Mouse (Mus musculus): ENCODE data around the gene Ccnjl.

The Ccnjl gene

DNA sequence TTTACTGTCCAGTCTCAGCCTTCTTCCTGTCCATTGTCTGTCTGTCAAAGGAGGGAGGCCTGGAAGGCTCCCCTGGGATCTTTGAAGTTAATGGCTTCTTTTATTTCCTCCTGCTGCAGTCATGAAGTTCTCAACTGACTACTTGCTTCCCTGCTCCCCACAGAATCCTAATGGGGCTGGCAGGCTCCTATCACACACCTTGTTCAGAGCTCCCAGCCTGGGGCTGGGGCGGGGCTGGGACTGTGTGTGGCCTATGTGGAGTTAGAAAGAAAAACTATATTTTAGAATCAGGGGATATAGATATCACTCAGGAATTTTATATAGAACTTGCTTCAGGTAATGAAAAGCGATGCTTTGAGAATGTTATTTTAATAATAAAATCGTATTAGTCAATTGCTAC, 8.1 kb upstream of the Ccnjl start:
- no peak for DNase-seq (ENCODE audit: low spot score)

DNA sequence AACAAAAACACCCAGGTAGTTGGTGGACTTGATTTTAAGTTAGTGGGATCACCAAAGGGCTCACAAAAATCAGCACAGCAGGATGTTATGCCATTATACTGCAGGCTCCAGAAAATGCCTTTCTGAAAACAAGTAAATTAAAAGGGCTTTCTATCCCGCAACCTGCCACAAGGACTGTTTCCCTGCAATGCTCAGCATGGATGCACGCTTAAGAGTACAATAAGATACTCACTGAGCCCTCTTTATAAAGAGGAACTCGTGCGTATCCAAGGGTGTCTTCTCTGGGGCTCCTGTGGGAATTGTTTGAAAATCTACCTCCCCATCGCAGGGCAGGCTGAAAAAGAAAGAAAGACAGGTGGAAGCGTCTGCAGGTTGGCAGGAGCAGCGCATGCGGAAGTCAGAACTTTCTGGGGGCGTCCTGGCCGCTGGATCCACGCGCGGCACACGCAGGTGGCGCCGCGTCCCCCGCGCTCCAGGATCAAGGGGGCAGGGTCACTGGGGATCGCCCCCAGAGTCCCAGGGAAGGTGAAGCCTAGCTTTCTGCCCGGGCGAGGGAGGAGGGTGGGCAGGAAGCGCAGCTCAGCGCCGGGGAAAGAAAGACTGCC, 404 bp upstream of the Ccnjl start:
- no peak for DNase-seq (ENCODE audit: low spot score)

DNA sequence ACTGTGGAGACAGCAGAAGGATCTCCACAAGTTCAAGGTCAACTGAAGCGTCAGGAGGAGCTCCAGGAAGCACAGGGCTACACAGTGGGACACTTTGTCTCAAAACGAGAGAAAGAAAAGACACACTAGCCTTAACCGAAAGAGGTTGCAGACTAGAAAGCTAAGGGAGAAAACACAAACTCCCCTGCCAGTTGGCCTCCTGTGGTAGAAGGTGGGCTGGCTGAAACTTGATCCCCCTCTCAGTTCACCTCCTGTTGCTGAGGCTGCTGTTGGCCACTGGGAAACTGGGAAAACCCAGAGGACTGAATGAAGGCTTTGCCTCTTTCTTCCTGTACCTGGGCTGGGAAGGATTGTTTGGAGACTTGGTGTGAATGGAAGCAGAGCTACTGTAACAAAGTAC, 1.5 kb downstream of the Ccnjl start:
- no peak for DNase-seq (ENCODE audit: low spot score)

DNA sequence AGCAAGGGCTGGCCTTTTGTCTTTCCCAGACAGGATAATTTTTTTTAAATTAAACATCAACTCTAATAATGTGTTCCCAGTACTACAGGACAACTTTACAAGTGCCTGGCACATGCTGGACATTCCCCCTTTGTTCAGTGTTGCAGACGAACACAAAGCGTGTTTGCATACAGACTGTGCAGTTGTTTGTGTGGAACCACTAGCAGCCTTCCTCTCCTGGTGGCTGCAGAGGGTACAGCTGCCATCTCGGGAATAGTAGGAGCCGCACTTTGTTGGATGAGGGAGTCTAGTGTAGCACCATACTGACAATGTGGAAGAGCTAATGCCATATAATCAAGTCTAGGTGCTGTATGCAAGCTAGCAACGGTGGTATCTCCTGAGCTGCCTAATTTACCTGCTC, 3.0 kb downstream of the Ccnjl start:
- no peak for DNase-seq (ENCODE audit: low spot score)

- DNase-seq (ENCODE audit: low spot score): no peak
Observed at GRCm38 (mm10) chr11:43537074-43537473, 8.5 kb downstream of the Ccnjl start.

DNA sequence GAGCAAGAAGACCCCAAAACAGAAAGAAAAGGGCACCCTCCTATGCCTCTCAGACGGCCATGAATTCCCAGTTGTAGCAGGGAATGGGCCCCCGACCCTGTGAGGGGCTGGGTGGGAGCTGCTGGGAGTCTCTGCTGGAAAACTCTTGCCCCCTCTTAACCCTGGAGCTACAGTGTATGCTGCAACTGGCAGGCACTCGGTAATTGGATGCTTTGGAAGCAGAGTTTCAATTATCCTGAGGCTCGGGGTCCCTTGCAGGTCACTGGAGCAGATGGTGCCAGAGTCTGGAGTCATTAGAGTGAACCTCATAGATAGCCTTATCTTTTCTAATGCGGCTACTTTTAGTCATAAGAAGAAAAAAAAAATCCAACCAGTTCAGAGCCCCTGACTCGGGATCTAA, 11.3 kb downstream of the Ccnjl start:
- no peak for DNase-seq (ENCODE audit: low spot score)

GRCm38 (mm10) chr11:43543711-43544466, 15.3 kb downstream of the Ccnjl start:
- peak; percentile 30 for DNase-seq (ENCODE audit: low spot score)

DNA sequence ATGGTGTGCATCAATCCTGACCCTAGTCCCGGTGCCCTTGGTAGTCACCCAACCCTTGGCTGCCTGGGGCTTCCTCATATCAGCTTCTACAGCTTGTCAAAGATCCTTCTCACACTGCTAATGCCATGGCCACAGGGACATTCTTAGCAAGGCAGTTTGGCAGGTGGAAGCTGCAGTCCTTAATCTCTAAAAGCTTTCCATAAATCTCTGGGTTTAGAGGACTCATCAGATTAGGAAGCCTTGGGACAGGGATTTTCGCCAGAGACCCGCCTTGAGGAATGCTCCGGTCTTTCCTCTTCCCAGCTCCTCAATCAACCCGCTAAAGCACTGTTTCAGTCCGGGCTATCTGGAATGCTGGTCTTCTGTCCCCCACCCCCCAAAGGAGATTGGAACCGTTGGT, 16.2 kb downstream of the Ccnjl start:
- no peak for DNase-seq (ENCODE audit: low spot score)

DNA sequence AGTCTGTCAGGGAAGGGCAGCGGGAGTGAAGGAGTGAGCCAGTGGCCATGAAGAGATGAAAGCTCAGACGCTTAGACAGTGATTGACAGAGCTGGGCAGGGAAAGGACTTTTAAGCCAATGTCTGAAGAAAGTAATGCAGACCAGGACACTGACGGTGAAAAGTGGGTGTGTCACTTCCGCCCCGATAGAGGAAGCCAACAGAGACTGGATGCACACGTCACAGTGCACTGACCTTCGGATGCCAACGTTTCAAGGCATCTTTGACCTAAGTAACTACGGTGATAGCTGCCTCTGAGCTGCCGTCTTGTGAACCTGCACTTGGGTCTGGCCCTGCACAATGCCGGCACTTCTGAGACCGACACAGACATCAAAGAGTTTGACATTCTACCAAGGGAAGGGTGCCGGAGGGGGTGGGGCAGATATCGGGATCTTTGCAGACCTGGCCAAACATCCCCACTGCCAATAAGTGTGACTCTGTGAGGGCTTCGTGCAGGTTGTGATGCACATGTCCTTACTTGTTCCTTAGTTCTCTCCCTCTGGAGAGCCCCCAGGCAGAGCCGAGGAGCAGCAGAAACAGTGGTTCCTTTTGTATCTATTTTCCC, 17.4 kb downstream of the Ccnjl start:
- DNase-seq (ENCODE audit: low spot score): no peak

GRCm38 (mm10) chr11:43546678-43547077, 18.1 kb downstream of the Ccnjl start:
- no peak for DNase-seq (ENCODE audit: low spot score)

DNA sequence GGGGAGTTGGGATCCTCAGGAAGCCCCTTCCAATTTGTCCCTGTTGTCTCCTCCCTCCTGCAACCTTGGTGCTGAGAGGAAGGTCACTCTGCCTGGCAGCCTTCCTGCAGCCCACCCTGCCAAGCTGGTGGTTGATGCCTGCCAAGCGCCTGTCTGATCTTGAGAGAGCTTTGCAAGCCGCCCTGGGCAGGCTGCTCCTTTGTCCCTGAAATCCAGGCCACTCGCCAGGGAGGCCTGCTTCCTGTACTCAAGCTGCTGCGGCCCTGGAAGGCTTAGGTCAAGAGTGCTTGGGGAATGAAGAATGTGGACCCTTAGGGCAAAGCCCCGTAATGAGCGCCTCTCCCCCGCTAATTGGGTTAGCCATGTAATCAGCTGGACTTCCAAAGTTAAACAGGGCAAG, 19.6 kb downstream of the Ccnjl start:
- DNase-seq (ENCODE audit: low spot score): peak; percentile 80

DNA sequence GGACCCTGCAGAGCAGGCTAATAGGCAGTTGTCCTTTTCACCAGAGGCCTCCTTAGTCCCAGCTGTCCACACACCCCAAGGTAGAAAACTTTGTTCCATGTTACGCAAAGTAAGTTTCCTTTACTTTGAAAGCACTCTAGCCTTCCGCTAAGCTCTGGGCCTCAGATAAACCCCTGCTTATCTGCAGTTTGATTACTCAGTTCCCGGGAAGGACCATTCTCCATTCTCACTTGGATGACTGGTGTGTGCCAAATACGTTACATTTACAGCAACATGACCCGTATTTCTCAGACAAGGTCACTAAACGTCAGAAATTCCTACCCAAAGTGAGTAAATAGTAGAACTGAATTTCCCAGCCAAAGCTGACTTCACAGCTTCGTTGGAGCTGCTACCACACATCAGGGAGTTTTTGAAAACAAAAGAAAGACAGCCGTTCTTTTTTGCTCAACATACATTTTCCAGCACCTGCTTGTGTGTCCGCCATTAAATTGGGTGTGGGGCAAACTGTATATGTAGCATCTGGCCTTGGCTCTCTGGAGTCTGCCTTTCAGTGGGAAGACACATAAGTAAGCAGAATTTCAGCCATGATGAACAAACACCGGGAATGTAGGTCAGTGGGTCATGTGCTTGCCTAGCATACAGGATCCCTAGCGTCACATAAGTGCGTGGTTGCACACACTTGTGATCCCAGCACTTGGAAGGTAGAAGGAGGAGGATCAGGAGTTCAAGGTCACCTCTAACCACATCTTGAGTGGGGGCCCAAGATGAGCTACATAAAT, 20.3 kb downstream of the Ccnjl start:
- no peak for DNase-seq (ENCODE audit: low spot score)

DNA sequence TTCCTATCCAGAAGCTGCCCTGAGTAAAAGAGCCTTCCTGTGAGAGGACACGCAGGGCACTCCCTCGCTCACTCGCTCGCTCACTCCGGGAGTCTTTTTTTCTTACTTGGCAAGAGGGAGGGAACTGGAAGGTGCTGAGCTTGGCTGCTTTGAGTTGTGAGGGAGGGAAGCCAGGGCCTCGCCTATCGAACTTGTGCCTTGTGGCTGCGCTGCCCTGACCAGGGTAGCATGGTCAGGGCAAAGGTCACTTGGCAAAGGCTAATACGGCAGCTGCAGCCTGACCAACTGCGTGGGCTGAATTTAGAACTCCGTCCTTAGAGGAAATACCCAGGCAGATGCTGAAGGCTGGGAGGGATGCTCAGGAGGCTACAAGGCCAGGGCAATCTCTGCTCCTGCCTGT, 21.1 kb downstream of the Ccnjl start:
- DNase-seq (ENCODE audit: low spot score): peak; percentile 72

DNA sequence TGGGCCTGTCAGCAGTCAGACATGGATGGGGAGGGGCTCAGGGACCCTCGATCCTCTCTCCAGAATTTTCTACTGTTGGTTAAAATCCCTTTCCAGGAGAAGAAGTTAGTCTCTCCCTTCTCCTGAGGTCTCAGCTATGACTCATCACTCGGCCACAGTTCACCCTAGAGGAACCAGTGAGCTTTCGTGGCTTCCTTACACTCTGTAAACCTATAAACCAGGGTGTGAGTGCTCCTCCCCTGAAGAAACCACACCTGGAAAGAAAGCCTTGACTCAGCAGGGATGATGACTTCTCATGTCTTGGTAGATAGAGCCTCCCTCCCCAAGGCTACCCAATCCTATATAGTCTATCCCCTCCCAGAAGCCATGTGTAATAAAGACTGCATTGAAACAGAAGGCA, 23.2 kb downstream of the Ccnjl start:
- no peak for DNase-seq (ENCODE audit: low spot score)

DNA sequence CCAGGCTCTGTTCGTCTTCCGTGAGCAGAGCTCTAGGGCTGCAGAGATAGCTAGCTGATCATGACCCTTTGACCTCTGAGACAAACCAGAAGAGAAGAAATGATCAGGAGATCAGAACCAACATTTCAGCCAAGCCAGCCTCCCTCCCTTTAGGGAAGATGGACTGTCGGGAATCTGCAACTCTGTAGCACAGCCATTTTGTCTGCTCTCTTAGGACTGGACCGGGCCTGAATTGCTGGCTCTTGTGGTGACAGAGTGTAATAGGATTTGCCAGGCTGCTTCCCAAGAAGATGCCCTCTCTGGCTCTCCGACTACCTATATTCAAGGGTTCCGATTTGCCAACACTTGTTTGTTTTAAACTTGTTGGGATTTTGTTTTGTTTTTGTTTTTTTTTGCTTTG, 24.1 kb downstream of the Ccnjl start:
- DNase-seq (ENCODE audit: low spot score): no peak

- no peak for DNase-seq (ENCODE audit: low spot score)
Observed at GRCm38 (mm10) chr11:43556538-43556937, 28.0 kb downstream of the Ccnjl start.

GRCm38 (mm10) chr11:43559515-43560292, 31.1 kb downstream of the Ccnjl start:
- DNase-seq (ENCODE audit: low spot score): no peak

DNA sequence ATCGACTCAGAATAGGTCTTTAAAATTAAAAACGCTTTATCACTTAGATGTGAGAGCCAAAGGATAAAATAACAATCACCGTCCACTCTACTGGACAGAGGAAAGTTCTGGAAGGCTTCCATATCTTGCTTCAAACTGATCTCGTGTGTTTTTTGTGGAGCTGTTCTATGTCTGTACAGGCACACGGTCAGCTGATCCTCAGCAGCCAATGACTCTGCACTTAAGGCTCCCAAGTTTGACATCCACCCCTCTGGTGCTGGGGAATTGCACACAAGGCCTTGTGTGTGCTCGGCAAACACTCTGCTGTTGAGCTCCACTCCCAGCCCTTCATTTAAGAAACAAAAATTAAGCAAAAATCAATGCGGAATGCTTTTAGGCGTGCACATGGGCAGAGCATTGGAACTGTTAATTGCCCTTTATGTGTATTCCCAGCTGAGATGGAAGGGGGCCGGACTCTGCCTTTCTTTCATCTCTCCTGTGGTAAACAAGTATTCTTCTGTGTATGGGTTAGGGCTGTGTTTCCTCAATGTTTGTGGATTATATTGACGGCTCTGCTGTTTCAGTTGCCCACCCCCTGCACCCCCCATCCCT, 35.2 kb downstream of the Ccnjl start:
- DNase-seq (ENCODE audit: low spot score): no peak

DNA sequence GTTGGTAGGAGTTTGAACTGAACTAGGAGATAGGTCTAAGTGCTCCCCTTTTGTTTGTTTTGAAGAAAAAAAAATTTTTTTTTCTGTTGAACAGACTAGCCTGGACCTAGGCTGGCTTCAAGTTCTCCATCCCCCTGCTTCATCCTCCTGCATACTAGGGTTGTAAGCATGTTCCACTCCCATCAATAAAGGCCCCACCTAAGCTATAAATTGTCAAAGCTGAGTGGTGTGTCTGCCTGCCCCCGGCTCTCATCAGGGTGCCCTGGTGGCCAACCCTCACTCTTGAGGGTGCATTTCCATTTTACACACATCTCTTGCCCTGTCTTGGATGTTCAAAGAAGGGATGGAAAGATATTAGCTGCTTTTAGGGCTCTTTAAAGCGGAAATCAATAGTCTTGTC, 36.8 kb downstream of the Ccnjl start:
- no peak for DNase-seq (ENCODE audit: low spot score)

GRCm38 (mm10) chr11:43565852-43566251, 37.3 kb downstream of the Ccnjl start:
- DNase-seq (ENCODE audit: low spot score): no peak

DNA sequence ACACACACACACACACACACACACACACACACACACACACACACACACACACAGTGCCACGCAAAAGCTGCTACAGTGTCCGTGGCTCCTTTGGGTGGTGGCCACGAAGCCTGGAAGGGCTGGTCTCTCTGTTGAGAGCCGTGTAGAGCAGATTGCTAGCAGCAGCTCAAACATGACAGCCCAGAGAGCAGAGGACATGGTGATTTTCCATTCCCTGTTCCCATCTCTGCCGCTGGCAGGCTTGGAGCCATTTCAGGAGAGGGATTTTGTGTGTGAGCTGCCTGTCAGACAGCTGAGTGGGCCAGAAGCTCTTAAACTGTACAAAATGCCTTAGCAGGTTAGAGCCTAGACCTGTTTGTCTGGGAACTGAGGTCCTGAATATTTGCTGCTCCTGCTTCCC, 38.1 kb downstream of the Ccnjl start:
- DNase-seq (ENCODE audit: low spot score): no peak

DNA sequence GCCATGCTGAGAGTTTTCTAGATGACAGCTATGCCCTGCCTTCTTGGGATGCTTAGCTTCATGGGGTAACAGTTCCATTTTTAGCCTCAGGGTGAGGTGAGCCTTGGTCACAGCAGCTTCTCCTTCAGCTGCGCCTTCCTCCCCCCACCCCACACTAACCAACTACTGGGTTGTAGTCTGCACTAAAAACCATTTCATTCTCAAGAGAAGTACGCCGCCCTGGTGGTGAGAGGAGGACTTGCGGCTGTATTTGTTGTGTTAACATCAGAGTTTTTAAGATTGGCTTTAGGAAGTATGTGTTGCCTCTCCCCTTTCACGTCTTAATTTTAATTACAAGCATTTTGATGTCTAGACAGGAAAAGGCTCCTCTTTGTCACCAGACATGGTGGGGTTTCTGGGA, 39.7 kb downstream of the Ccnjl start:
- DNase-seq (ENCODE audit: low spot score): no peak

Data from ovary, postnatal 36 days (tissue).